Mouse (Mus musculus): ENCODE results near the gene Lrrc4. TPM values are rescaled to one million over a fixed set of nuclear protein-coding genes. Genes with fewer than 3 reads are reported as not detected.
A peak's percentile ranks its signal among the peaks of the same experiment; 100 is the strongest.

The Lrrc4 gene
- polyA plus RNA-seq, 1 experiment from 2014 or later: 7.2 TPM

DNA sequence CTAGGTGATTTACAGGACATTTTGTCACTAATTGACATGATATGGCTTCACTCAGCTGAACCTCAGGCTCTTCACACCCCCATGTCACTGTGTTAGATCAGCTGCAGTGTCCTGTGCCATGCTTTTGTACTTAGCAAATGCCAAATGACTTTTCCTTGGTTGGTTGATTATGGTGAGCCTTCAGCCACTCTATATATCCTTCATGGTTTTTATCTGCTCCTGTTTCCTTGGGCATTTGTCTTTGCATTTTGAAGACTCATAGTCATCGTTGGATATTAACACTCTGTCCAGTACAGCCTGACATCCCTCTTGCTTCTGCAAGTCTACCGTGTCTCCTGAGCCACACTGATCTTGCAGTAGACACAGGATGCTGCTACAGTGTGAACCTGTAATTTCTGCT lies 27.5 kb upstream of the Lrrc4 start:
- DNase-seq (ENCODE audit: low spot score) (no peak), ATAC-seq (ENCODE audit: insufficient read depth, low FRiP score, low TSS enrichment) (no peak)
- 87% methylated on average over 2 of the region's 2 CpGs for WGBS
- Histone ChIP-seq H3K4me3 (ENCODE audit: low read depth, low read length) (no peak overlapping the region), H3K4me2 (ENCODE audit: low read depth) (no peak overlapping the region), H3K36me3 (ENCODE audit: control insufficient read depth, insufficient read depth, low read length) (no peaks in the 10 kb centered on the region), H3K27me3 (ENCODE audit: control insufficient read depth, insufficient read depth, low read length) (no peaks in the 10 kb centered on the region), H3K27ac (ENCODE audit: low read depth, low read length) (no peak overlapping the region), H3K9me3 (ENCODE audit: control insufficient read depth, low read length) (no peaks in the 10 kb centered on the region), H3K4me1 (ENCODE audit: control insufficient read depth, insufficient read depth, low read length) (peaks cover 13% of the 10 kb centered on the region), H3K9ac (ENCODE audit: low read length) (no peak overlapping the region)

DNA sequence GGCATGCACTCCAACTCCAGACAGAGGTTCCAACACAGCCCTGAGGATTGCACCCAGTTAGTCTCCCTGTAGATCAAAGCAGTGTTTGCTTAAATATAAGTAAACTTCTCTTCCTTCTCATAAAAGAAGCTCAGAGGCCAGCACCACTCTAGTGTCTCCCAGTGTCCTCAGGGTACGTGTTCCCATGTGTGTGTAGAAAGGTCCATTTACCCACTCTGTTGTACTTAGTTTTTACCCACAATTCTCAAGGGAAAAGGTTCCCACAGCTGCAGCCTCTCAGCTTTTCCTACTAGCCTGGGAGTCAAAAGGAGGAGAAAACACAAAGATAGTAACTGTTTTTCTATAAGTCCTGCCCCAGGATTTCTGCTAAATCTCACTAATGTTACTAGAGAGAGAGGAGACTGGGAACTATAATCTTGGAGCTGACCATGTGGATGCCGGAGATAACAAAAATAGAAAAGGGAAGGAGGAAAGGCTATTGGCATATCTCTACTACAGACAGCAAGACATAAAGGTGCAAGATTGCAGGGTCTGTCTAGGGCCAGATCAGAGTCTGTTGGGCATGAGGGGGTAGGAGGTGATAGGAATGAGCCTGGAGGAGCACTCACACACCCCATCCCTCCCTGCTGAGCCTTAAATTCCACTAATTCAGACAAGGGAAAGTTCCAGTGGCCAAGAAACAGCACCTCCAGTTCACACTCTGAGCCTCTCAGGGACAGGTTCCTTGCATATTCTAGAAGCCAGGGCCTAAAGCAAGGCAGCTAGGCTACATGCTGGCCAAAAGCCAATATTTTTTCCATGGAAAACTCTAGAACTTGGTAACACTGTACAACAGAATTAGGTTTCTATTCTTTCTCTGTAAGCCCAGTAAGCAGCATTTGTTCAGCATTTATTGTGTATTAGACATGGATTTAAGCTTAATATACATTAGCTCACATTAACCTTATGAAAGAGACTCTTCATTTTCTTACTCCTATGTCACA lies 25.9 kb upstream of the Lrrc4 start:
- Histone ChIP-seq H3K4me3 (ENCODE audit: low read depth, low read length) (no peak overlapping the region), H3K36me3 (ENCODE audit: control insufficient read depth, insufficient read depth, low read length) (no peaks in the 10 kb centered on the region), H3K4me2 (ENCODE audit: low read depth) (no peak overlapping the region), H3K4me1 (ENCODE audit: control insufficient read depth, insufficient read depth, low read length) (peaks cover 24% of the 10 kb centered on the region), H3K9me3 (ENCODE audit: control insufficient read depth, low read length) (no peaks in the 10 kb centered on the region), H3K9ac (ENCODE audit: low read length) (no peak overlapping the region), H3K27me3 (ENCODE audit: control insufficient read depth, insufficient read depth, low read length) (no peaks in the 10 kb centered on the region), H3K27ac (ENCODE audit: low read depth, low read length) (no peak overlapping the region)
- 77% methylated on average over 2 of the region's 2 CpGs for WGBS
- no peak for DNase-seq (ENCODE audit: low spot score)
- ATAC-seq (ENCODE audit: insufficient read depth, low FRiP score, low TSS enrichment): no peak

DNA sequence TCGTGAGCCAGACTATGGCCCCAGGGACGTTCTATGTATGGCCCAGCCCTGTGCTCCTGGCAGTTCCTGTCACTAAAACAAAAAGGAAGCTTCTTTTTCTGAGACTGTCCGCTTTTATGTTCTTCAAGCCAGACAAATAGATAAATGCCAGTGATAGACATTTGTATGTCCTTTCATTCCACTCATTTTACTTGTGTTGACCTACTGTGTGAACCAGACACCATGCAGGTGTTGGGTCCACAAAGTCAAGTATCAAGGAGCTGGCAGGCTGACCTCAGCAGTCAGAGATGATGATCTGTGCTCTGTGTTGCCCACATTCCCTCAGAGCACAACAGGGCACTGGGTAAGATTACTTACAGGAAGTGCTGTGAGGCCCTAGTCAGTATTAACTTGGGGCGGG lies 25.2 kb upstream of the Lrrc4 start:
- no peak overlapping the region for H3K4me2 ChIP-seq (ENCODE audit: low read depth)
- no peak overlapping the region for H3K9ac ChIP-seq (ENCODE audit: low read length)
- peaks cover 24% of the 10 kb centered on the region for H3K4me1 ChIP-seq (ENCODE audit: control insufficient read depth, insufficient read depth, low read length)
- no peaks in the 10 kb centered on the region for H3K9me3 ChIP-seq (ENCODE audit: control insufficient read depth, low read length)
- no peak overlapping the region for H3K4me3 ChIP-seq (ENCODE audit: low read depth, low read length)
- no peak overlapping the region for H3K27ac ChIP-seq (ENCODE audit: low read depth, low read length)
- DNase-seq (ENCODE audit: low spot score) (no peak), ATAC-seq (ENCODE audit: insufficient read depth, low FRiP score, low TSS enrichment) (no peak)
- no peaks in the 10 kb centered on the region for H3K36me3 ChIP-seq (ENCODE audit: control insufficient read depth, insufficient read depth, low read length)
- no peaks in the 10 kb centered on the region for H3K27me3 ChIP-seq (ENCODE audit: control insufficient read depth, insufficient read depth, low read length)
- WGBS: 81% methylated on average over 4 of the region's 4 CpGs

DNA sequence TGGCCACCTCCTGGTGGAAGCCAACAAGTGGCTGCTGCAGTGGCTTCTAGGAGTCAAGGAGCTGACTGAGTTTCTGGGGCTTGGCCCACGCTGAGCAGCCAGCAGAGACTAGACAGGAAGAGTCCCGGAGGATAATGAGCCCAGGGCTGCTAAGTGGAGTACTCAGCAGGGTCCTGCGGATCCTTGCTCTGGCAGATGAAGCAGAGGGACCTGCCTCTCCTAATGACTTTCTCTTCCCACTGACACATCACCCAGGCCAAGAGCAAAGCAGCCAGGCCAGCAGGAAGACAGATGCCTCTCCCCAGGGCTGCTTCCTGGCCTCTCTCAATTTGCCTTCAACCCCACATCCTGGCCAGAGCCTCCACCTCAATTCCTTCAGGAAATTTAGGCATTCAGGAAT lies 23.9 kb upstream of the Lrrc4 start:
- H3K4me2 ChIP-seq (ENCODE audit: low read depth): no peak overlapping the region
- H3K9me3 ChIP-seq (ENCODE audit: control insufficient read depth, low read length): no peaks in the 10 kb centered on the region
- H3K4me3 ChIP-seq (ENCODE audit: low read depth, low read length): no peak overlapping the region
- DNase-seq (ENCODE audit: low spot score) (no peak), ATAC-seq (ENCODE audit: insufficient read depth, low FRiP score, low TSS enrichment) (no peak)
- H3K4me1 ChIP-seq (ENCODE audit: control insufficient read depth, insufficient read depth, low read length): peaks cover 24% of the 10 kb centered on the region
- no peaks in the 10 kb centered on the region for H3K36me3 ChIP-seq (ENCODE audit: control insufficient read depth, insufficient read depth, low read length)
- 7% methylated on average over 3 of the region's 3 CpGs for WGBS
- H3K27ac ChIP-seq (ENCODE audit: low read depth, low read length): no peak overlapping the region
- H3K27me3 ChIP-seq (ENCODE audit: control insufficient read depth, insufficient read depth, low read length): no peaks in the 10 kb centered on the region
- H3K9ac ChIP-seq (ENCODE audit: low read length): no peak overlapping the region

DNA sequence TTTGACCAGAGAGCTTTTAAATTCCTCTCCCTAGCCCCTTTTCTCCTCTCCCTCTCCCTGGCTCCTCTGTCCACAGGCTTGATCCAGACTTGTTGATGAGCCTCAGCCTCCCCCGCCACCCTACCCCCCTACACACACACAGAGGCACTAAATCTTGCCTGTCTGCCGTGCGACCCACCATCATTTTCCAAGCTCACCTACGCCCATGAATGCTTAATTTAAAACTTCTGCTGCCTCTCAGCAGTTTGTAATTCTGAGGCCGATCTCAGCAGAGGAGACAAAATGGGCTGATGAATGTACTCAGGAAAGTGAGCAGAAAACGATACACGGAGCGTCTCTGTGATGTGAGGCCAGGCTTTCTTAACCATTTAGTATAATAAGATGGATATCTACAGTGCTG lies 23.1 kb upstream of the Lrrc4 start:
- H3K4me1 ChIP-seq (ENCODE audit: control insufficient read depth, insufficient read depth, low read length): peaks cover 24% of the 10 kb centered on the region
- no peaks in the 10 kb centered on the region for H3K27me3 ChIP-seq (ENCODE audit: control insufficient read depth, insufficient read depth, low read length)
- DNase-seq (ENCODE audit: low spot score) (no peak), ATAC-seq (ENCODE audit: insufficient read depth, low FRiP score, low TSS enrichment) (no peak)
- 20% methylated on average over 8 of the region's 8 CpGs for WGBS
- H3K27ac ChIP-seq (ENCODE audit: low read depth, low read length): no peak overlapping the region
- H3K9me3 ChIP-seq (ENCODE audit: control insufficient read depth, low read length): no peaks in the 10 kb centered on the region
- H3K4me2 ChIP-seq (ENCODE audit: low read depth): no peak overlapping the region
- H3K9ac ChIP-seq (ENCODE audit: low read length): no peak overlapping the region
- no peaks in the 10 kb centered on the region for H3K36me3 ChIP-seq (ENCODE audit: control insufficient read depth, insufficient read depth, low read length)
- H3K4me3 ChIP-seq (ENCODE audit: low read depth, low read length): no peak overlapping the region

DNA sequence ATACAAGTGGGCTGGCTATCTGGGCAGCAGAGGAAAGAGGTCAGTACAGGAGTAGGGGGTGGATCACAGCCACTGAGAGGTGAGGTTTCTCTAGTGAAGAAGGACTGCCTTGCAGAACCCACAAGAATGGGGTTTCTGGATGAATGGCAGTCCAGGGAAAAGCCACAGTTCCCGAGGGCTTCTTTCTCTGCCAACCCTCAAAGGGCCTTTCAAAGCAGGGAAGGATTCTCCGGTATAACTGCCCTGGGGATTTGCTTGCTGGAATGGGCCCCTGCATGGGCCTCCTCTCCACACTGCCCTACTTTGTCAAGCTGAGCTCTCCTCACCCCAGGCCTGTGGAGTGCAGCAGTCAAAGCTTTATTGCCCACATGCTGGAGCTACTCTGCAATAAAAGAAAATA lies 22.1 kb upstream of the Lrrc4 start:
- peaks cover 31% of the 10 kb centered on the region for H3K4me1 ChIP-seq (ENCODE audit: control insufficient read depth, insufficient read depth, low read length)
- H3K4me3 ChIP-seq (ENCODE audit: low read depth, low read length): no peak overlapping the region
- H3K4me2 ChIP-seq (ENCODE audit: low read depth): no peak overlapping the region
- H3K9me3 ChIP-seq (ENCODE audit: control insufficient read depth, low read length): no peaks in the 10 kb centered on the region
- no peaks in the 10 kb centered on the region for H3K27me3 ChIP-seq (ENCODE audit: control insufficient read depth, insufficient read depth, low read length)
- 3% methylated on average over 2 of the region's 2 CpGs for WGBS
- no peaks in the 10 kb centered on the region for H3K36me3 ChIP-seq (ENCODE audit: control insufficient read depth, insufficient read depth, low read length)
- DNase-seq (ENCODE audit: low spot score) (no peak), ATAC-seq (ENCODE audit: insufficient read depth, low FRiP score, low TSS enrichment) (0 out of 2 replicates have a peak, but pooled peaks have one; percentile 31)
- H3K9ac ChIP-seq (ENCODE audit: low read length): no peak overlapping the region
- 0 out of 2 replicates have a peak overlapping the region, but pooled peaks have one; percentile 29 for H3K27ac ChIP-seq (ENCODE audit: low read depth, low read length)

DNA sequence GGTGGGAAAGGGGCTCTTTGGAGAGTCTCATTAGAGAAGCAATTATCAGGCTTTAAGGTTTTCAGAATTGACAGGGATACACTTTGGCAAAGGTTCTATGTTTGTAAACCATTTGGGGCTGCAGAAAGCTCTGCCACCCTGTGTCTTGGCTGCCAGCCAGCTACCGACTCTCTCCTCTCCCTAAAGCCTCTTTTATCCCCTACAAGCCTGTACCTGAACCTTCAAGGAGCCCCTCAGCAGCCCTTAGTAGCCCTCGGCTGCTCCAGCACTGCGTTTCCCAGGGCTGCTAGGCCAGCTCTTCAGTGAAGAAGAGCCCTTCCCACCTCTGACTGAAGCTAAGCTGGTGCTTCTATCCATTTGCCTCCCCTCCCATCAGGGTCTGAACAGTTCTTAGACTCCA lies 21.6 kb upstream of the Lrrc4 start:
- Histone ChIP-seq H3K4me1 (ENCODE audit: control insufficient read depth, insufficient read depth, low read length) (peaks cover 31% of the 10 kb centered on the region), H3K4me2 (ENCODE audit: low read depth) (no peak overlapping the region), H3K36me3 (ENCODE audit: control insufficient read depth, insufficient read depth, low read length) (no peaks in the 10 kb centered on the region), H3K27ac (ENCODE audit: low read depth, low read length) (peak overlapping the region; percentile 29; the same call in 1 of the 2 replicates), H3K9me3 (ENCODE audit: control insufficient read depth, low read length) (no peaks in the 10 kb centered on the region), H3K27me3 (ENCODE audit: control insufficient read depth, insufficient read depth, low read length) (no peaks in the 10 kb centered on the region), H3K4me3 (ENCODE audit: low read depth, low read length) (no peak overlapping the region), H3K9ac (ENCODE audit: low read length) (no peak overlapping the region)
- DNase-seq (ENCODE audit: low spot score) (no peak), ATAC-seq (ENCODE audit: insufficient read depth, low FRiP score, low TSS enrichment) (no peak)
- WGBS: 27% methylated on average over 3 of the region's 3 CpGs

DNA sequence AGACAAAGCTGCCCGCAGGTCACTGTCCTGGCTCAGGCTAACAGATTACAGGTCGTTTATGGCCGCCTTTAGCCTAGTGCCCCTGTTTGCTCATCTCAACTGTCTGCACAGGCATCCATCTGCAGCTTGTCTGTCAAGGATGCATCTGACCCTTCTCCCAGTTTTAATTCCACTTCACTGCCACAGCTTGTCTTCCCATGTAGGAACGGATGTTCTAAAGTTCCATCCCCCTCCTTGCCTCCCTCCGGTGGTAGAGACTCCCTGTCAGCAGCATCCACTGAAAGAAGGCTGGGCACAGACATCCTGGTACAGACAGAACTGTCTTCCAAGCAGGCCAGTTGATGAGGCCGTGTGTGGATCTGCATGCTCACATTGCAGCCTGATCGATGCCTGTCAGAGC lies 20.8 kb upstream of the Lrrc4 start:
- Histone ChIP-seq H3K27me3 (ENCODE audit: control insufficient read depth, insufficient read depth, low read length) (no peaks in the 10 kb centered on the region), H3K9ac (ENCODE audit: low read length) (no peak overlapping the region), H3K9me3 (ENCODE audit: control insufficient read depth, low read length) (no peaks in the 10 kb centered on the region), H3K4me1 (ENCODE audit: control insufficient read depth, insufficient read depth, low read length) (peaks cover 33% of the 10 kb centered on the region), H3K27ac (ENCODE audit: low read depth, low read length) (no peak overlapping the region), H3K36me3 (ENCODE audit: control insufficient read depth, insufficient read depth, low read length) (no peaks in the 10 kb centered on the region), H3K4me3 (ENCODE audit: low read depth, low read length) (no peak overlapping the region), H3K4me2 (ENCODE audit: low read depth) (no peak overlapping the region)
- ATAC-seq (ENCODE audit: insufficient read depth, low FRiP score, low TSS enrichment): no peak
- DNase-seq (ENCODE audit: low spot score): no peak
- WGBS: 59% methylated on average over 7 of the region's 7 CpGs

DNA sequence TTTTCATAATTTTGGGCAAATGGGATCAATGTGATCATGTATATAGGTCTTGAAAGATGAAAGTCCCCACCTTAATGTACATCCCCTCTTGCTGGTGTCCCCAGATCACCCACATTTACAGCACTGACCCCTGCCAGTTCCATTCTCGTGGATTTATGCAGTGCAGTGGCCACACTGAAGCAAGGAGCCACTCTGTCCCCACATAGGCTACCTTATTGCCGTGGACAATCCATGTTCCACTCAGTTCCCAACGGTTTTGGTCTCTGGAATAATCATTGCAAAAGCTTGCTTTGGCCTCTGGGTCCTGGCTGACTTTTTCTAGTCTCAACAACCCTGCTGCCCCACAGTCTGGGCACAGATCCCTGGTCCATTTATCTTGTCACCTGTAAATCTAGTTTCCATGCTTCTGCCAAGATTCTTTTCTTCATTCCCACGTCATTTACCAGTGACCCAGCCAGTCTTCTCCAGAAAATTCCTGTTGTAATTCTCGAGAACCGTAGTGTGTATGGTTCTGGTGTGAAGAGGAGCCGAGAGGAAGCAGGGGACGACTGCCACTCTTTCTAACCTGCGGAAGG lies 18.9 kb upstream of the Lrrc4 start:
- Histone ChIP-seq H3K36me3 (ENCODE audit: control insufficient read depth, insufficient read depth, low read length) (no peaks in the 10 kb centered on the region), H3K4me3 (ENCODE audit: low read depth, low read length) (no peak overlapping the region), H3K27me3 (ENCODE audit: control insufficient read depth, insufficient read depth, low read length) (no peaks in the 10 kb centered on the region), H3K27ac (ENCODE audit: low read depth, low read length) (no peak overlapping the region), H3K9me3 (ENCODE audit: control insufficient read depth, low read length) (no peaks in the 10 kb centered on the region), H3K9ac (ENCODE audit: low read length) (no peak overlapping the region), H3K4me2 (ENCODE audit: low read depth) (no peak overlapping the region), H3K4me1 (ENCODE audit: control insufficient read depth, insufficient read depth, low read length) (peaks cover 31% of the 10 kb centered on the region)
- 90% methylated on average over 9 of the region's 9 CpGs for WGBS
- DNase-seq (ENCODE audit: low spot score): no peak
- ATAC-seq (ENCODE audit: insufficient read depth, low FRiP score, low TSS enrichment): no peak
